Mouse (Mus musculus): ENCODE data around the gene Mettl7a2. TPM values are rescaled to one million over a fixed set of nuclear protein-coding genes. Genes with fewer than 3 reads are reported as not detected.

Mettl7a2 gene
- polyA plus RNA-seq, 1 experiment, result not detected

GRCm38 (mm10) chr15:100401811-100402210 lies 48.8 kb downstream of the Mettl7a2 start:
- no peak for TF ChIP-seq CTCF (IDR thresholded peaks at IDR 0.05; ENCODE audit: control insufficient read depth, insufficient read depth, low read length)
- no peak for TF ChIP-seq POLR2A (IDR thresholded peaks at IDR 0.05; ENCODE audit: borderline replicate concordance, control insufficient read depth, low read depth, low read length)
- H3K27ac ChIP-seq (ENCODE audit: control insufficient read depth, insufficient read depth, low read depth, low read length, poor library complexity), result no peak overlapping the region
- 87% methylated on average over 4 of the region's 4 CpGs for WGBS
- H3K4me3 ChIP-seq (replicated peaks; ENCODE audit: control insufficient read depth, low read depth, low read length), result no peak overlapping the region
- no peaks in the 10 kb centered on the region for H3K4me1 ChIP-seq (ENCODE audit: control insufficient read depth, insufficient read depth, low read length)

GRCm38 (mm10) chr15:100402347-100402746 lies 49.3 kb downstream of the Mettl7a2 start:
- Histone ChIP-seq H3K4me3 (replicated peaks; ENCODE audit: control insufficient read depth, low read depth, low read length) (no peak overlapping the region), H3K4me1 (ENCODE audit: control insufficient read depth, insufficient read depth, low read length) (no peaks in the 10 kb centered on the region), H3K27ac (ENCODE audit: control insufficient read depth, insufficient read depth, low read depth, low read length, poor library complexity) (no peak overlapping the region)
- 72% methylated on average over 14 of the region's 14 CpGs for WGBS
- no peak for TF ChIP-seq POLR2A (IDR thresholded peaks at IDR 0.05; ENCODE audit: borderline replicate concordance, control insufficient read depth, low read depth, low read length)
- no peak for TF ChIP-seq CTCF (IDR thresholded peaks at IDR 0.05; ENCODE audit: control insufficient read depth, insufficient read depth, low read length)

- Histone ChIP-seq H3K4me1 (ENCODE audit: control insufficient read depth, insufficient read depth, low read length) (no peaks in the 10 kb centered on the region), H3K4me3 (replicated peaks; ENCODE audit: control insufficient read depth, low read depth, low read length) (no peak overlapping the region), H3K27ac (ENCODE audit: control insufficient read depth, insufficient read depth, low read depth, low read length, poor library complexity) (no peak overlapping the region)
- TF ChIP-seq POLR2A (IDR thresholded peaks at IDR 0.05; ENCODE audit: borderline replicate concordance, control insufficient read depth, low read depth, low read length) (no peak), CTCF (IDR thresholded peaks at IDR 0.05; ENCODE audit: control insufficient read depth, insufficient read depth, low read length) (no peak)
- 84% methylated on average over 4 of the region's 4 CpGs for WGBS
Observed at GRCm38 (mm10) chr15:100402798-100403197, 49.8 kb downstream of the Mettl7a2 start.

- no peaks in the 10 kb centered on the region for H3K4me1 ChIP-seq (ENCODE audit: control insufficient read depth, insufficient read depth, low read length)
- TF ChIP-seq POLR2A (IDR thresholded peaks at IDR 0.05; ENCODE audit: borderline replicate concordance, control insufficient read depth, low read depth, low read length) (no peak), CTCF (IDR thresholded peaks at IDR 0.05; ENCODE audit: control insufficient read depth, insufficient read depth, low read length) (no peak)
- WGBS, result 82% methylated on average over 16 of the region's 16 CpGs
- no peak overlapping the region for H3K27ac ChIP-seq (ENCODE audit: control insufficient read depth, insufficient read depth, low read depth, low read length, poor library complexity)
- H3K4me3 ChIP-seq (replicated peaks; ENCODE audit: control insufficient read depth, low read depth, low read length), result no peak overlapping the region
Observed at GRCm38 (mm10) chr15:100403318-100404000, 50.5 kb downstream of the Mettl7a2 start.

- Histone ChIP-seq H3K4me3 (replicated peaks; ENCODE audit: control insufficient read depth, low read depth, low read length) (no peak overlapping the region), H3K4me1 (ENCODE audit: control insufficient read depth, insufficient read depth, low read length) (no peaks in the 10 kb centered on the region), H3K27ac (ENCODE audit: control insufficient read depth, insufficient read depth, low read depth, low read length, poor library complexity) (no peak overlapping the region)
- TF ChIP-seq POLR2A (IDR thresholded peaks at IDR 0.05; ENCODE audit: borderline replicate concordance, control insufficient read depth, low read depth, low read length), result no peak
- no peak for TF ChIP-seq CTCF (IDR thresholded peaks at IDR 0.05; ENCODE audit: control insufficient read depth, insufficient read depth, low read length)
- 42% methylated on average over 5 of the region's 5 CpGs for WGBS
Observed at GRCm38 (mm10) chr15:100406088-100406487, 53.1 kb downstream of the Mettl7a2 start.

- no peak overlapping the region for H3K4me3 ChIP-seq (replicated peaks; ENCODE audit: control insufficient read depth, low read depth, low read length)
- no peak for TF ChIP-seq POLR2A (IDR thresholded peaks at IDR 0.05; ENCODE audit: borderline replicate concordance, control insufficient read depth, low read depth, low read length)
- 51% methylated on average over 14 of the region's 14 CpGs for WGBS
- H3K4me1 ChIP-seq (ENCODE audit: control insufficient read depth, insufficient read depth, low read length), result peaks cover 1% of the 10 kb centered on the region
- no peak overlapping the region for H3K27ac ChIP-seq (ENCODE audit: control insufficient read depth, insufficient read depth, low read depth, low read length, poor library complexity)
Observed at GRCm38 (mm10) chr15:100410918-100411672, 58.1 kb downstream of the Mettl7a2 start.

Other genes starting within 250 kb of the Mettl7a2 start
- gene Atf1, start 125.4 kb upstream of the Mettl7a2 start, polyA plus RNA-seq (2011; ENCODE audit: insufficient read depth, insufficient read length, low replicate concordance, missing spikeins), result 36.5 and 58.0 TPM in 2 replicates
- not detected in 2 replicates for gene Tmprss12, start 72.4 kb upstream of the Mettl7a2 start, polyA plus RNA-seq (2011; ENCODE audit: insufficient read depth, insufficient read length, low replicate concordance, missing spikeins)
- gene Mettl7a1, start 49.1 kb upstream of the Mettl7a2 start, polyA plus RNA-seq (2011; ENCODE audit: insufficient read depth, insufficient read length, low replicate concordance, missing spikeins), result 29.4 and 34.3 TPM in 2 replicates
- not detected in 2 replicates for gene Mettl7a3, start 18.3 kb upstream of the Mettl7a2 start, polyA plus RNA-seq (2011; ENCODE audit: insufficient read depth, insufficient read length, low replicate concordance, missing spikeins)
- not detected in 2 replicates for gene Methig1, start 51 bp upstream of the Mettl7a2 start, polyA plus RNA-seq (2011; ENCODE audit: insufficient read depth, insufficient read length, low replicate concordance, missing spikeins)
- not detected in 2 replicates for gene Higd1c, start 11.3 kb downstream of the Mettl7a2 start, polyA plus RNA-seq (2011; ENCODE audit: insufficient read depth, insufficient read length, low replicate concordance, missing spikeins)
- not detected in 2 replicates for gene Gm5475, start 68.9 kb downstream of the Mettl7a2 start, polyA plus RNA-seq (2011; ENCODE audit: insufficient read depth, insufficient read length, low replicate concordance, missing spikeins)
- gene Slc11a2, start 71.9 kb downstream of the Mettl7a2 start, polyA plus RNA-seq (2011; ENCODE audit: insufficient read depth, insufficient read length, low replicate concordance, missing spikeins), result 27.7 and 30.7 TPM in 2 replicates
- gene Letmd1, start 115.8 kb downstream of the Mettl7a2 start, polyA plus RNA-seq (2011; ENCODE audit: insufficient read depth, insufficient read length, low replicate concordance, missing spikeins), result 10.9 and 19.1 TPM in 2 replicates
- gene Csrnp2, start 142.3 kb downstream of the Mettl7a2 start, polyA plus RNA-seq (2011; ENCODE audit: insufficient read depth, insufficient read length, low replicate concordance, missing spikeins), result 0.43 and 3.0 TPM in 2 replicates
- gene Tfcp2, start 198.8 kb downstream of the Mettl7a2 start, polyA plus RNA-seq (2011; ENCODE audit: insufficient read depth, insufficient read length, low replicate concordance, missing spikeins), result 9.5 and 11.8 TPM in 2 replicates
- 5.9 and 7.7 TPM in 2 replicates for gene Pou6f1, start 246.8 kb downstream of the Mettl7a2 start, polyA plus RNA-seq (2011; ENCODE audit: insufficient read depth, insufficient read length, low replicate concordance, missing spikeins)